Mouse (Mus musculus) lung, postnatal 0 days (tissue): ENCODE data around the gene Mocs1. TPM values are rescaled to one million over a fixed set of nuclear protein-coding genes. Genes with fewer than 3 reads are reported as not detected.

Source experiments
- ATAC-seq: fragments of 200-750 bp; cut with Nextera tagmentation; 2 replicates; pipeline ENCODE4 v1.8.0; 2017; ENCODE audit warnings: moderate library complexity
- DNase-seq: peaks from one replicate; pipeline ENCODE4 v3.0.0-alpha.2; 2016; ENCODE audit warnings: low spot score
- H3K27ac ChIP-seq: fragments of 300-500 bp; sonication (generic); 2 replicates; pipeline ENCODE4 v1.5.1; 2014; ENCODE audit warnings: antibody characterized with exemption, mild to moderate bottlenecking, low read length, mixed read lengths
- H3K27me3 ChIP-seq: fragments of 300-500 bp; sonication (generic); replicated peaks from 2 replicates; pipeline ENCODE4 v1.6.1; 2014; ENCODE audit warnings: low read length, mixed read lengths; ENCODE audit not compliant: insufficient read depth
- H3K36me3 ChIP-seq: fragments of 300-500 bp; sonication (generic); 2 replicates; pipeline ENCODE4 v1.6.1; 2014; ENCODE audit warnings: low read length, mixed read lengths; ENCODE audit not compliant: insufficient read depth
- H3K4me1 ChIP-seq: fragments of 300-500 bp; sonication (generic); 2 replicates; pipeline ENCODE4 v1.6.1; 2014; ENCODE audit warnings: antibody characterized with exemption, low read depth, low read length, mixed read lengths; ENCODE audit not compliant: insufficient read depth
- H3K4me2 ChIP-seq: fragments of 300-500 bp; sonication (generic); replicated peaks from 2 replicates; pipeline ENCODE4 v1.6.1; 2014; ENCODE audit warnings: low read depth, mild to moderate bottlenecking, low read length, moderate library complexity, mixed read lengths
- H3K4me3 ChIP-seq: fragments of 300-500 bp; sonication (generic); 2 replicates; pipeline ENCODE4 v1.5.1; 2014; ENCODE audit warnings: low read depth, low read length
- H3K9ac ChIP-seq: fragments of 300-500 bp; sonication (generic); replicated peaks from 2 replicates; pipeline ENCODE4 v1.6.1; 2014; ENCODE audit warnings: low read depth, mild to moderate bottlenecking
- H3K9me3 ChIP-seq: fragments of 300-500 bp; sonication (generic); 2 replicates; pipeline ENCODE4 v1.6.1; 2016; ENCODE audit warnings: low read length, mixed read lengths
- CTCF ChIP-seq: IDR thresholded peaks from 2 replicates; pipeline ENCODE4 v1.5.1; 2016; ENCODE audit warnings: antibody characterized with exemption, mild to moderate bottlenecking
- EP300 ChIP-seq: IDR thresholded peaks from 2 replicates; pipeline ENCODE4 v1.6.1; 2016; ENCODE audit warnings: antibody characterized with exemption, mild to moderate bottlenecking, control low read depth
- WGBS: fragments of 180-500 bp; shearing (Covaris S2); extraction: QIAGEN DNeasy Blood & Tissue Kit; methylation state at CpG from one replicate; pipeline ENCODE4 v1.1.7; 2014; 5-methylcytosine and 5-hydroxymethylcytosine counted together
- polyA plus RNA-seq: library from polyadenylated mRNA; unstranded; fragments of >200 nt; fragmentation: Nextera tagmentation; extraction: Ambion mirVana; gene quantifications from 2 replicates; pipeline ENCODE4 v1.2.1, GENCODE M21; 2015

Gene Mocs1
- polyA plus RNA-seq, 1 experiment from 2014 or later = 7.2 TPM

DNA sequence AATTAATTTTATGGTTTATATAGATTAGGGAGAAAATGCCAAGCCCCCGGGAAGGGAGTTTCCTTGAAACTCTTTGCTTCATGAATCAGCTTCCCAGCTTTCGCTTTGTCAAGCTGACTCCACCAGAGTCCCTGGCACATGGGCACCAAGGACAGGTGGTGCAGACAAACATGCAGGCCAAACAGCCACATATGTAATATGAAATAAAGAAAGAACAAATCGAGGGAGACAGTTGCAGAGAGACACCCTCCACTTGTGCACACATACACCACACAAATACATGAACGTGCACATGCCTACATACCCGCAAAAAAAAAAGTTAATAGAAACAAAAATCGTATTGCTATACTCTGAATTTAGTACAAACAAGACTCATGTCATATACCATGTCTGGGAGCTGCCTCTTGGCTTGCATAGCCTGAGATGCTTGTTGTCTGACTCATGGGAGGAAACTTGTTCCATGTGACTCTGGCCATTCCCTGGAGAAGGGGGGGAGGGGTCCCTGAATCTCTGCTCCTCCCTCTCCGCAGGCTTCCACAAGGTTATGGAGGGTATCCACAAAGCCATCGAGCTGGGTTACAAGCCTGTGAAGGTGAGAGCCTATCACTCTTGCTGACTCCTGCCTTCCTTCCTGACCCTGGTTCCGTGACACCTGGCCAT is 20.5 kb downstream of the Mocs1 start:
- DNase-seq (peak; percentile 26), ATAC-seq (peak; percentile 55; the same call in 1 of the 2 replicates)
- no peaks in the 10 kb centered on the region for H3K9me3 ChIP-seq
- H3K4me2 ChIP-seq = no peak overlapping the region
- 0 out of 2 replicates have a peak, but pooled peaks cover 14% of the 10 kb centered on the region for H3K36me3 ChIP-seq
- TF ChIP-seq CTCF (no peak), EP300 (no peak)
- H3K4me3 ChIP-seq = no peak overlapping the region
- H3K9ac ChIP-seq = no peak overlapping the region
- no peaks in the 10 kb centered on the region for H3K4me1 ChIP-seq
- WGBS = 59% methylated on average over 8 of the region's 9 CpGs
- no peaks in the 10 kb centered on the region for H3K27me3 ChIP-seq
- H3K27ac ChIP-seq = no peak overlapping the region

DNA sequence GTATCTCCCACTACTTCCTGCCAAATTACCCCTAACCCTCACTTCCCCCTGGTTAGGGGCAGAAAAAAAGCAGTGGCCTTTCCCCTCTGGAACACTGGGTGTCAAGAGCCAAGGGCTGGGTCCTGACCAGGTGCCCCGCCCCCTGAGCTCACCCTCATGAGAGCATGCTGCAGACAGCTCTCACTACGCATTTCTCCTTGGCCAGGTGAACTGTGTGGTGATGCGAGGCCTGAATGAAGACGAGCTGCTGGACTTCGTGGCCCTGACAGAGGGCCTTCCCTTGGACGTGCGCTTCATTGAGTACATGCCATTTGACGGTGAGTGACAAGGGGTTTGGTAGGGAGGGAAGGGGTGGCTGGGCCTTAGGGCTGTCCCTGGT is 21.1 kb downstream of the Mocs1 start:
- Histone ChIP-seq H3K9ac (no peak overlapping the region), H3K4me2 (no peak overlapping the region), H3K27me3 (no peaks in the 10 kb centered on the region), H3K4me3 (no peak overlapping the region), H3K9me3 (no peaks in the 10 kb centered on the region), H3K27ac (no peak overlapping the region), H3K36me3 (peaks cover 14% of the 10 kb centered on the region; the same call in 1 of the 2 replicates), H3K4me1 (no peaks in the 10 kb centered on the region)
- DNase-seq (no peak), ATAC-seq (no peak)
- 76% methylated on average over 8 of the region's 8 CpGs for WGBS
- TF ChIP-seq CTCF = no peak
- TF ChIP-seq EP300 = no peak

DNA sequence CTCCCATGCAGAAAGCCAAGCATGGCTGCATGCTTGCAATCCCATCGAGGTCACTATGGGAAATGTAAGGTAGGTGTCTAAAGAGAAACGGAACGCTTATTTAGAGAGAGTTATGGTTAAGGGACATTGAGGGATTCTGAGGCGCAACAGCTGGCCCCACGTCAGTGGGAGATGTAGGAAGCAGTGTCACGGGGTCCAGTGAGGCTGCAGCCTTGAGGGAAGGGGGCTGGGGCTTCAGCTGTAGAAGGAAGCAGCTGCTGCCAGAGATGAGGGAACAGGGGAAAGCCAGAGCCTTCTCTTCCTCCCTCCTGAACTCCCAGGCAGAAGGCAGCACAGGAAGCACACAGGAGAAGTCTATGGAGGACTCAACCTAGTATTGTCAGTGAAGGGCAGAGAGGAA is 22.8 kb downstream of the Mocs1 start:
- H3K36me3 ChIP-seq = peaks cover 18% of the 10 kb centered on the region; the same call in 1 of the 2 replicates

DNA sequence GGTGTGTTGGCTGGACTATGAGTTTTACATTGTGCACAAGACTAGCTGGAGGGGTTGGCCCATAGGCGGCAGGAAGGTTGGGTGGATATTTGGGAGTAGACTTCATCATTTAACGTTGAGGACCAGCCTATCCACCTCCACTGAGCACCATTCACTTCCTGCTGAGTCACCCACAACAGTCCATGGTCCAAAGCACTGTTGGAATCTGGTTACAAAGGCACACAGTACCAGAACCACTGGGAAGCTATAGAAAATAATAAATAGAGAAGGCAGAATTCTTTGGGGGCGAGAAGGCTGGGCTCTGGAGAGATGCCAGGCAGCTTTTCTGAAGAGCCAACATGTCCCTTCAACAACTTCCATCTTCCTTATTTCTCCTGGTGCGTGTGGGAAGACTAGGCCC is 28.2 kb downstream of the Mocs1 start:
- Histone ChIP-seq H3K27me3 (no peaks in the 10 kb centered on the region), H3K9me3 (no peaks in the 10 kb centered on the region), H3K4me1 (no peaks in the 10 kb centered on the region), H3K36me3 (peaks cover 6% of the 10 kb centered on the region; the same call in 1 of the 2 replicates), H3K27ac (no peak overlapping the region), H3K4me3 (no peak overlapping the region), H3K4me2 (no peak overlapping the region), H3K9ac (no peak overlapping the region)
- DNase-seq = no peak
- 75% methylated on average over 4 of the region's 4 CpGs for WGBS
- TF ChIP-seq EP300 (no peak), CTCF (no peak)
- no peak for ATAC-seq

More for the DNA sequence above, 22.8 kb downstream of the Mocs1 start:
- TF ChIP-seq EP300 = no peak
- no peak for TF ChIP-seq CTCF
- ATAC-seq (no peak), DNase-seq (no peak)
- 65% methylated on average over 6 of the region's 6 CpGs for WGBS
- H3K4me1 ChIP-seq = no peaks in the 10 kb centered on the region
- H3K4me2 ChIP-seq = no peak overlapping the region
- no peaks in the 10 kb centered on the region for H3K27me3 ChIP-seq
- no peak overlapping the region for H3K9ac ChIP-seq
- H3K27ac ChIP-seq = no peak overlapping the region
- H3K9me3 ChIP-seq = no peaks in the 10 kb centered on the region
- H3K4me3 ChIP-seq = no peak overlapping the region

DNA sequence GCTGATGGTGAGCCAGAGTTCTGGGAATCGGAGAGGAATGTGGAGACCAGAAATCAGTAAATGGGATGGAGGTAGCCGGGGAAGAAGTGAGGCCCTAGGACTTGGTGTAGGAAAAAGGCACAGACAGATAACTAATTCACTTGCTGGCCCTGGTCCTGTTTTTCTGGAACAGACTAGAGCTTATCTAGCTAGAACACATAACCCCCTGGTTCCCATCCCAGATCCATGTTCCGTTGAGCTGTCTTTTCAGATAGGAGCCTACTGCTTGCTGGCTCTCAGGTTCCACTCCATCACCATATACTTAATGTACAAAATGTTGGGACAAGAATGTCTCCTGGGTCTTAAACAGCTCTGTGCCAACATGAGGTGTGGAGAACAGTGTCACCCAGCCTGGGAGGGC is 29.7 kb downstream of the Mocs1 start:
- Histone ChIP-seq H3K9ac (no peak overlapping the region), H3K4me3 (no peak overlapping the region), H3K4me2 (no peak overlapping the region), H3K36me3 (peaks cover 4% of the 10 kb centered on the region; the same call in 1 of the 2 replicates), H3K27me3 (no peaks in the 10 kb centered on the region), H3K4me1 (no peaks in the 10 kb centered on the region), H3K27ac (no peak overlapping the region), H3K9me3 (no peaks in the 10 kb centered on the region)
- no peak for ATAC-seq
- no peak for DNase-seq
- TF ChIP-seq EP300 (no peak), CTCF (no peak)
- WGBS = 92% methylated on average over 3 of the region's 3 CpGs

DNA sequence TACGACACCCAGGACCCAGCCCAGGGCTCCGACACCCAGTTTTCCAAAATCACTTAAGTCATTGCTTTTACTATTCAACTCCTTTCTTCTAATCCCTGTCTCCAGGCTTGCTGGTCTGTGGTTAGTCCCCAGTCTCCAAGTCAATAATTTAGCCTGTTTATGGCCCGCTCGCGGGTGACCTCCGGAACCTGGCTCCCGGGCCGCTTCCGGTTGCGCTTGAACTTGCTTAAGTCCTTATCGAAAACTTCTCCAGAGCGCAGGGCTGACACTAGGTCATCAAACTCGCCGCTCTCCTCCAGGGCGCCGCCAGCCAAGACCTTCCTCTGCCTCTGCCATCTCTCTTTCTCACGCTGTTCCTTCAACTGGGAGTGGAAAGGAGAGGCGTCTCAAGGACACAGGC is 30.2 kb downstream of the Mocs1 start:
- H3K9ac ChIP-seq = no peak overlapping the region
- no peaks in the 10 kb centered on the region for H3K27me3 ChIP-seq
- no peak for DNase-seq
- 90% methylated on average over 18 of the region's 18 CpGs for WGBS
- no peak for ATAC-seq
- no peak overlapping the region for H3K4me2 ChIP-seq
- no peaks in the 10 kb centered on the region for H3K4me1 ChIP-seq
- no peak overlapping the region for H3K4me3 ChIP-seq
- no peak overlapping the region for H3K27ac ChIP-seq
- TF ChIP-seq EP300 (no peak), CTCF (no peak)
- H3K36me3 ChIP-seq = peaks cover 4% of the 10 kb centered on the region; the same call in 1 of the 2 replicates
- no peaks in the 10 kb centered on the region for H3K9me3 ChIP-seq

DNA sequence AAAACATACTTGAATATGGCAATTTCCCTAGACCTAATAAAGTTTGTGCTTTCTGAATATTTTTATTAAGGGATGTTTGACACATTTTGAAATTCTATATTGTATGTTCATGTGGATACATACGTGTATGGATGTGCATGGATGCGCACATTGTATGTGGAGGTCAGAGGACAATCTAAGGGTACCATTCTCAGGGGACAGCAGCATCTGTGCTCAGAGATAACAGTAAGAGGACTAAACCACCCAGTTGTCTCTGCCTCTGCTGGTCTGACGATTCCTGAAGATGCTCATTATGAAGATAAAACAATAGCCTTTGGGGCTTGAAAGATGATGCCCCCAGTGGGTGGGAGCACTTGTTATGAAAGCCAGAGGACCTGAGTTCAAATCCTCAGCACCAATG is 36.7 kb downstream of the Mocs1 start:
- Histone ChIP-seq H3K36me3 (no peaks in the 10 kb centered on the region), H3K27me3 (no peaks in the 10 kb centered on the region), H3K4me2 (no peak overlapping the region), H3K27ac (no peak overlapping the region), H3K4me3 (no peak overlapping the region), H3K4me1 (no peaks in the 10 kb centered on the region), H3K9ac (no peak overlapping the region), H3K9me3 (no peaks in the 10 kb centered on the region)
- DNase-seq = no peak
- TF ChIP-seq EP300 (no peak), CTCF (no peak)
- WGBS = 85% methylated on average over 3 of the region's 3 CpGs
- no peak for ATAC-seq
